Mouse (Mus musculus) A20 (cell line): ENCODE results near the gene Utp4.
A peak's percentile ranks its signal among the peaks of the same experiment; 100 is the strongest.
"Not testable (repeated sequence)": the region's sequence is repeated elsewhere in the genome, so short reads cannot be mapped to it uniquely, and the experiment has no call there.

Experiments used
- DNase-seq: peaks from one replicate; pipeline ENCODE4 v3.0.0-alpha.2; 2011; ENCODE audit warnings: low read depth, low spot score

The Utp4 gene

GRCm38 (mm10) chr8:106905727-106906480 lies 12.5 kb downstream of the Utp4 start:
- DNase-seq, result no peak

- no peak for DNase-seq
Observed at GRCm38 (mm10) chr8:106906635-106907034, 13.2 kb downstream of the Utp4 start.

GRCm38 (mm10) chr8:106907450-106907849 lies 14.0 kb downstream of the Utp4 start:
- DNase-seq, result no peak

- DNase-seq, result no peak
Observed at GRCm38 (mm10) chr8:106908291-106908690, 14.9 kb downstream of the Utp4 start.

- no peak for DNase-seq
Observed at GRCm38 (mm10) chr8:106913631-106914030, 20.2 kb downstream of the Utp4 start.

GRCm38 (mm10) chr8:106919721-106920394 lies 26.4 kb downstream of the Utp4 start:
- DNase-seq, result no peak

GRCm38 (mm10) chr8:106920395-106920741 lies 26.9 kb downstream of the Utp4 start:
- peak; percentile 23 for DNase-seq

GRCm38 (mm10) chr8:106924057-106924456 lies 30.6 kb downstream of the Utp4 start:
- no peak for DNase-seq

- no peak for DNase-seq
Observed at GRCm38 (mm10) chr8:106924904-106925349, 31.5 kb downstream of the Utp4 start.

- no peak for DNase-seq
Observed at GRCm38 (mm10) chr8:106925446-106925845, 32.0 kb downstream of the Utp4 start.

GRCm38 (mm10) chr8:106927247-106927646 lies 33.8 kb downstream of the Utp4 start:
- DNase-seq, result peak; percentile 62

GRCm38 (mm10) chr8:106928182-106928581 lies 34.7 kb downstream of the Utp4 start:
- DNase-seq, result not testable (repeated sequence)

GRCm38 (mm10) chr8:106929155-106929913 lies 35.9 kb downstream of the Utp4 start:
- DNase-seq, result no peak

- no peak for DNase-seq
Observed at GRCm38 (mm10) chr8:106929921-106930320, 36.5 kb downstream of the Utp4 start.

- DNase-seq, result no peak
Observed at GRCm38 (mm10) chr8:106932376-106933065, 39.1 kb downstream of the Utp4 start.

- no peak for DNase-seq
Observed at GRCm38 (mm10) chr8:106933506-106934143, 40.2 kb downstream of the Utp4 start.

GRCm38 (mm10) chr8:106934226-106934977 lies 41.0 kb downstream of the Utp4 start:
- no peak for DNase-seq

GRCm38 (mm10) chr8:106935324-106935869 lies 42.0 kb downstream of the Utp4 start, which contains the start of gene Sntb2:
Gene Sntb2, plus strand, starts transcription at chr8:106935750.
- peak; percentile 96 for DNase-seq

- DNase-seq, result peak; percentile 76
Observed at GRCm38 (mm10) chr8:106935899-106936477, 42.6 kb downstream of the Utp4 start.
